Mouse (Mus musculus) C2C12 (cell line): ENCODE data around the gene Pax8.

ENCODE experiments used
- CTCF ChIP-seq: IDR thresholded peaks from one replicate; pipeline ENCODE4 v1.5.1; 2011; ENCODE audit not compliant: control insufficient read depth, insufficient read depth, insufficient read length
- MAX ChIP-seq: IDR thresholded peaks from one replicate; pipeline ENCODE4 v1.6.1; 2011; ENCODE audit warnings: mild to moderate bottlenecking, control low read depth
- MYOG ChIP-seq: IDR thresholded peaks from one replicate; pipeline ENCODE4 v1.6.1; 2011; ENCODE audit not compliant: control insufficient read depth, insufficient read length; ENCODE audit errors: extremely low read depth
- USF1 ChIP-seq: IDR thresholded peaks from one replicate; pipeline ENCODE4 v1.6.1; 2011; ENCODE audit warnings: low read depth, mild to moderate bottlenecking, control low read depth, moderate library complexity

- TF ChIP-seq MYOG = no peak
- TF ChIP-seq CTCF = peak; percentile 73
- TF ChIP-seq MAX = no peak
- TF ChIP-seq USF1 = no peak
Measured at GRCm38 (mm10) chr2:24409166-24409565, 66.2 kb downstream of the Pax8 start.
